Mouse (Mus musculus): ENCODE results near the gene Akr1b8. TPM values are rescaled to one million over a fixed set of nuclear protein-coding genes. Genes with fewer than 3 reads are reported as not detected.
A peak's percentile ranks its signal among the peaks of the same experiment; 100 is the strongest.

Gene Akr1b8
- polyA plus RNA-seq, 1 experiment from 2014 or later = 5.2 TPM

DNA sequence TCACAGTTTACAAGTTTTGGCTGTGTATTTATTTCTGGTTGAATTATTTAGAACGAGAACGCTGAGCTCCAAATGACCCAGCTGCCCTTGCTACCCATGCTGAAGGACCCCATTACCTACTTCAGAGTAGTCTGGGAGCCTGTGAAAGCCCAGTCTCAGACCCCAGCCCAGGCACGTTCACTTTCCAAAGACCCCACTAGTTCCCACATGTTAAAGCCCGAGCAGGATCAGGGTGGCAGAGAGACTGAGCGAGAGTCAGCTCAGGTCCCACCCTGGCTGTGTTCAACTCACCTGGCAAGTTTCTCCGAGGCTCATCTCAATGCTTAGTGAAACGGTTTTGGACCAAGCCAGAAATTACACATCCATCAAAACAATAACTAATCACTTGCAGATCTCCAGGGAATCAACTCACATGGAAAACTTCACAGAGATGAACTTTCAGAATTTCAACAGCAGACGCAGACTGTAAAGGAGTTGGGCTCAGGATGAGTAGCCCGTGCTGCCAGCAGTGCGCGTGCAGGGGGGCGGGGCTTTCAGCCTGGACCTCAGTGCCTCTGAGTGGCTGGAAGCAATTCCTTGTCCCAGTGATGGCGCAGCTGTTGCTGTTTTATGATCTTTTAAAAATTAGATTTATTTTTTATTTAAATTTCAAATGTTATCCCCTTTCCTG is 30.9 kb downstream of the Akr1b8 start:
- no peaks in the 10 kb centered on the region for H3K27me3 ChIP-seq (ENCODE audit: control insufficient read depth, insufficient read depth, low read length)
- peak overlapping the region; percentile 40 for H3K4me2 ChIP-seq (ENCODE audit: low read depth, low read length)
- WGBS = 2% methylated on average over 13 of the region's 13 CpGs
- no peaks in the 10 kb centered on the region for H3K9me3 ChIP-seq (ENCODE audit: control insufficient read depth, low read length)
- no peak overlapping the region for H3K27ac ChIP-seq (ENCODE audit: low read depth, low read length)
- ATAC-seq (ENCODE audit: low read depth) = no peak
- H3K9ac ChIP-seq (replicated peaks; ENCODE audit: low read depth, low read length) = no peak overlapping the region
- H3K4me3 ChIP-seq (ENCODE audit: low read depth, low read length) = peak overlapping the region; percentile 27
- no peaks in the 10 kb centered on the region for H3K4me1 ChIP-seq (ENCODE audit: control insufficient read depth, insufficient read depth, low read length)
- H3K36me3 ChIP-seq (ENCODE audit: control insufficient read depth, insufficient read depth, low read length) = no peaks in the 10 kb centered on the region

GRCm38 (mm10) chr6:34388420-34389156 is 34.7 kb downstream of the Akr1b8 start:
- Histone ChIP-seq H3K9me3 (ENCODE audit: control insufficient read depth, low read length) (no peaks in the 10 kb centered on the region), H3K4me3 (ENCODE audit: low read depth, low read length) (no peak overlapping the region), H3K4me1 (ENCODE audit: control insufficient read depth, insufficient read depth, low read length) (no peaks in the 10 kb centered on the region), H3K36me3 (ENCODE audit: control insufficient read depth, insufficient read depth, low read length) (no peaks in the 10 kb centered on the region), H3K9ac (replicated peaks; ENCODE audit: low read depth, low read length) (no peak overlapping the region), H3K27ac (ENCODE audit: low read depth, low read length) (no peak overlapping the region), H3K27me3 (ENCODE audit: control insufficient read depth, insufficient read depth, low read length) (no peaks in the 10 kb centered on the region), H3K4me2 (ENCODE audit: low read depth, low read length) (no peak overlapping the region)
- no peak for ATAC-seq (ENCODE audit: low read depth)
- 91% methylated on average over 4 of the region's 4 CpGs for WGBS

- Histone ChIP-seq H3K4me2 (ENCODE audit: low read depth, low read length) (no peak overlapping the region), H3K4me3 (ENCODE audit: low read depth, low read length) (no peak overlapping the region), H3K9ac (replicated peaks; ENCODE audit: low read depth, low read length) (no peak overlapping the region), H3K27me3 (ENCODE audit: control insufficient read depth, insufficient read depth, low read length) (no peaks in the 10 kb centered on the region), H3K36me3 (ENCODE audit: control insufficient read depth, insufficient read depth, low read length) (no peaks in the 10 kb centered on the region), H3K4me1 (ENCODE audit: control insufficient read depth, insufficient read depth, low read length) (no peaks in the 10 kb centered on the region), H3K27ac (ENCODE audit: low read depth, low read length) (no peak overlapping the region), H3K9me3 (ENCODE audit: control insufficient read depth, low read length) (no peaks in the 10 kb centered on the region)
- no peak for ATAC-seq (ENCODE audit: low read depth)
- 83% methylated on average over 5 of the region's 5 CpGs for WGBS
Measured at GRCm38 (mm10) chr6:34395897-34396296, 42.0 kb downstream of the Akr1b8 start.

DNA sequence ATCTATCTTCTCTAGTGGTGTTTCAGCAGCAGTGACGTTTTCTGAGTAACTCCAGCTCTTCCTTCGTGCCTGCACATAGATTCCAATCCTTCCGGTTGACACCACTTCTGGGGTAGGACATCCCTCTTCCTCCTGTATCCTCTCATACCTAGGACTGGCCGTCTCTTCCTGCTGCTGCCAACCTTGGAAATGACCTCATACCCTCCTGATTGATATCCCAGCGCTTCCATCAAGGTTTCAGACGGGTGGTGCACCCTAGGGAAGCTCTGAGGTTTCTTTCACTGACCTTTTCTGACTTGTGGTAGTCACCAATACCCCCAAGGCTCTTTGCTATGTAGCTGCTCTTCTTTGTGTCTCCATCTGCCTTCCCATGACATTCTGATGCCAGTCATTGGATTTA is 44.5 kb downstream of the Akr1b8 start:
- Histone ChIP-seq H3K9me3 (ENCODE audit: control insufficient read depth, low read length) (no peaks in the 10 kb centered on the region), H3K27ac (ENCODE audit: low read depth, low read length) (no peak overlapping the region), H3K4me2 (ENCODE audit: low read depth, low read length) (no peak overlapping the region), H3K27me3 (ENCODE audit: control insufficient read depth, insufficient read depth, low read length) (no peaks in the 10 kb centered on the region), H3K4me3 (ENCODE audit: low read depth, low read length) (no peak overlapping the region), H3K9ac (replicated peaks; ENCODE audit: low read depth, low read length) (no peak overlapping the region), H3K4me1 (ENCODE audit: control insufficient read depth, insufficient read depth, low read length) (no peaks in the 10 kb centered on the region), H3K36me3 (ENCODE audit: control insufficient read depth, insufficient read depth, low read length) (no peaks in the 10 kb centered on the region)
- 85% methylated on average over 6 of the region's 6 CpGs for WGBS
- ATAC-seq (ENCODE audit: low read depth) = no peak

- Histone ChIP-seq H3K36me3 (ENCODE audit: control insufficient read depth, insufficient read depth, low read length) (no peaks in the 10 kb centered on the region), H3K4me2 (ENCODE audit: low read depth, low read length) (no peak overlapping the region), H3K4me1 (ENCODE audit: control insufficient read depth, insufficient read depth, low read length) (no peaks in the 10 kb centered on the region), H3K9me3 (ENCODE audit: control insufficient read depth, low read length) (no peaks in the 10 kb centered on the region), H3K9ac (replicated peaks; ENCODE audit: low read depth, low read length) (no peak overlapping the region), H3K4me3 (ENCODE audit: low read depth, low read length) (no peak overlapping the region), H3K27ac (ENCODE audit: low read depth, low read length) (no peak overlapping the region), H3K27me3 (ENCODE audit: control insufficient read depth, insufficient read depth, low read length) (no peaks in the 10 kb centered on the region)
- 87% methylated on average over 13 of the region's 13 CpGs for WGBS
- no peak for ATAC-seq (ENCODE audit: low read depth)
Measured at GRCm38 (mm10) chr6:34399606-34400220, 45.8 kb downstream of the Akr1b8 start.

- no peak overlapping the region for H3K27ac ChIP-seq (ENCODE audit: low read depth, low read length)
- no peaks in the 10 kb centered on the region for H3K36me3 ChIP-seq (ENCODE audit: control insufficient read depth, insufficient read depth, low read length)
- H3K4me2 ChIP-seq (ENCODE audit: low read depth, low read length) = no peak overlapping the region
- WGBS = 74% methylated on average over 2 of the region's 2 CpGs
- H3K9ac ChIP-seq (replicated peaks; ENCODE audit: low read depth, low read length) = no peak overlapping the region
- no peak for ATAC-seq (ENCODE audit: low read depth)
- H3K4me3 ChIP-seq (ENCODE audit: low read depth, low read length) = no peak overlapping the region
- H3K9me3 ChIP-seq (ENCODE audit: control insufficient read depth, low read length) = no peaks in the 10 kb centered on the region
- no peaks in the 10 kb centered on the region for H3K27me3 ChIP-seq (ENCODE audit: control insufficient read depth, insufficient read depth, low read length)
- no peaks in the 10 kb centered on the region for H3K4me1 ChIP-seq (ENCODE audit: control insufficient read depth, insufficient read depth, low read length)
Measured at GRCm38 (mm10) chr6:34400696-34401095, 46.8 kb downstream of the Akr1b8 start.

- H3K4me3 ChIP-seq (ENCODE audit: low read depth, low read length) = no peak overlapping the region
- no peak overlapping the region for H3K9ac ChIP-seq (replicated peaks; ENCODE audit: low read depth, low read length)
- 93% methylated on average over 4 of the region's 4 CpGs for WGBS
- no peak overlapping the region for H3K27ac ChIP-seq (ENCODE audit: low read depth, low read length)
- no peak for ATAC-seq (ENCODE audit: low read depth)
- no peak overlapping the region for H3K4me2 ChIP-seq (ENCODE audit: low read depth, low read length)
- H3K36me3 ChIP-seq (ENCODE audit: control insufficient read depth, insufficient read depth, low read length) = no peaks in the 10 kb centered on the region
- no peaks in the 10 kb centered on the region for H3K4me1 ChIP-seq (ENCODE audit: control insufficient read depth, insufficient read depth, low read length)
- no peaks in the 10 kb centered on the region for H3K27me3 ChIP-seq (ENCODE audit: control insufficient read depth, insufficient read depth, low read length)
- H3K9me3 ChIP-seq (ENCODE audit: control insufficient read depth, low read length) = no peaks in the 10 kb centered on the region
Measured at GRCm38 (mm10) chr6:34406746-34407145, 52.8 kb downstream of the Akr1b8 start.

GRCm38 (mm10) chr6:34407403-34407802 is 53.5 kb downstream of the Akr1b8 start:
- H3K9ac ChIP-seq (replicated peaks; ENCODE audit: low read depth, low read length) = no peak overlapping the region
- no peaks in the 10 kb centered on the region for H3K27me3 ChIP-seq (ENCODE audit: control insufficient read depth, insufficient read depth, low read length)
- no peaks in the 10 kb centered on the region for H3K36me3 ChIP-seq (ENCODE audit: control insufficient read depth, insufficient read depth, low read length)
- 75% methylated on average over 10 of the region's 10 CpGs for WGBS
- no peak overlapping the region for H3K4me2 ChIP-seq (ENCODE audit: low read depth, low read length)
- H3K9me3 ChIP-seq (ENCODE audit: control insufficient read depth, low read length) = no peaks in the 10 kb centered on the region
- no peak for ATAC-seq (ENCODE audit: low read depth)
- no peak overlapping the region for H3K4me3 ChIP-seq (ENCODE audit: low read depth, low read length)
- H3K4me1 ChIP-seq (ENCODE audit: control insufficient read depth, insufficient read depth, low read length) = no peaks in the 10 kb centered on the region
- H3K27ac ChIP-seq (ENCODE audit: low read depth, low read length) = no peak overlapping the region

- Histone ChIP-seq H3K27me3 (ENCODE audit: control insufficient read depth, insufficient read depth, low read length) (no peaks in the 10 kb centered on the region), H3K9ac (replicated peaks; ENCODE audit: low read depth, low read length) (no peak within 1 kb of the TSS), H3K27ac (ENCODE audit: low read depth, low read length) (no peak within 1 kb of the TSS), H3K4me2 (ENCODE audit: low read depth, low read length) (no peak within 1 kb of the TSS), H3K36me3 (ENCODE audit: control insufficient read depth, insufficient read depth, low read length) (no peaks in the 10 kb centered on the region), H3K9me3 (ENCODE audit: control insufficient read depth, low read length) (no peaks in the 10 kb centered on the region), H3K4me3 (ENCODE audit: low read depth, low read length) (no peak within 1 kb of the TSS), H3K4me1 (ENCODE audit: control insufficient read depth, insufficient read depth, low read length) (no peaks in the 10 kb centered on the region)
- WGBS = 75% methylated on average over 6 of the region's 6 CpGs
- no peak for ATAC-seq (ENCODE audit: low read depth)
Measured at GRCm38 (mm10) chr6:34412023-34412422, 58.1 kb downstream of the Akr1b8 start, which contains the start of gene Akr1b7. TSS of gene Akr1b7 (plus strand) at chr6:34412334.

Measured in neural tube, embryonic 14.5 days (tissue).